Mouse (Mus musculus) brain, embryonic 14.5 days (tissue): ENCODE data around the gene Trak1.

Source experiments
- CTCF ChIP-seq: fragments of 200-500 bp; IDR thresholded peaks from 2 replicates; pipeline ENCODE4 v1.5.1; 2012; ENCODE audit warnings: inconsistent platforms, mild to moderate bottlenecking, moderate library complexity, borderline replicate concordance; ENCODE audit not compliant: insufficient read depth, insufficient read length; ENCODE audit errors: extremely low read depth
- POLR2A ChIP-seq: fragments of 200-500 bp; IDR thresholded peaks from 2 replicates; pipeline ENCODE4 v1.6.1; 2012; ENCODE audit warnings: mild to moderate bottlenecking, inconsistent platforms, borderline replicate concordance; ENCODE audit not compliant: poor library complexity, insufficient read depth, insufficient read length, severe bottlenecking; ENCODE audit errors: extremely low read depth

- TF ChIP-seq CTCF (no peak), POLR2A (no peak)
These were observed 1.2 kb downstream of the Trak1 start for GRCm38 (mm10) chr9:121298411-121299091.
